Mouse (Mus musculus) frontal cortex, adult (tissue): ENCODE data around the gene Rab3d.
"Not testable (repeated sequence)": the region's sequence is repeated elsewhere in the genome, so short reads cannot be mapped to it uniquely, and the experiment has no call there.

ENCODE experiments used
- ATAC-seq: cut with Nextera tagmentation; 2 replicates; pipeline ENCODE4 v1.9.2; 2017; ENCODE audit warnings: mild to moderate bottlenecking, moderate library complexity, mixed read lengths; ENCODE audit not compliant: low TSS enrichment

Rab3d gene

GRCm38 (mm10) chr9:21909474-21910223, 8.3 kb downstream of the Rab3d start:
- no peak for ATAC-seq

GRCm38 (mm10) chr9:21908216-21908615, 9.8 kb downstream of the Rab3d start:
- ATAC-seq = no peak

DNA sequence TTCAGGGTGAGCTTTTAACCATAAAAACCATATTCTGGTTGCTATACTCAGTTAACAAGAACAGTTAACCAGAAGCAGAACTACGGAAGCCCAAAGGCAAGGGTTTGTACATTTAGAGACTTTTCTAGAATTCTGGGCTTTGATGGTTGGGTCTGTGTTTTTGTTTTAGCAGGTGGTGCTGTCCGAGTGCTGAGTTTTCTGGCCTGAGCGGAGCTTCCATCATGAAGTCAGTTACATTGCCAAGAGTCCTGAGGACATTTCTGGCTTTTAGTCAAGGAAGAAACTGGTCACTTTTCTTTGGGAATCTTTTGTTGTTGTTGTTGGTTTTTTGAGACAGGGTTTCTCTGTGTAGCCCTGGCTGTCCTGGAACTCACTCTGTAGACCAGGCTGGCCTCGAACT, 14.0 kb downstream of the Rab3d start:
- no peak for ATAC-seq

DNA sequence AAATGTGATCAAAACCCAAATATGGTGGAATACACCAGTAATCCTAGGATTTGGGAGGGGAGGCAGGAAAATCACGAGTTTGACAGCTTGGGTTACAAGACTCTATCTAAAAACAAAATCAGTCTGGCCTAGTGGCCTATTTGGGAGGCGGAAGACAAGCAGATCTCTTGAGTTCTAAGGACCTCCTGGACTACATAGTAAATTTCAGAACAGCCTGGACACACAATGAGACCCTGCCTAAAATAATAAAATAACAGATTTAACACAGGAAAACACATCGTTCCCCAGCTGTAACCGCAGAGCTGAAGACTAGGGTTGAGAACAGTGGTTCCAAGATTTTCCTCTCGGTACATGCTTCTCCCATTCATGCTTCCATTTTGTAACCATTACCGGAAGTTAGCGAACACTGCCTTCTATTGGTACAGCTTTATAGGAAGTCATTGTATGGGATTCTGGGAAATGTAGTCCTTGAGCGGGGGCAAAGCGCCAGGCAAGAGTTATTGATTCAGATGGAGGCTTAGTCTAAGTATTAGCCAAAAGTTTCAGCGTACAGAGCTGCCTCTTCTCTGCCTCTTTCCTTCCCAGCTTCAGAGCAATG, 16.7 kb downstream of the Rab3d start:
- peak; percentile 98 for ATAC-seq

DNA sequence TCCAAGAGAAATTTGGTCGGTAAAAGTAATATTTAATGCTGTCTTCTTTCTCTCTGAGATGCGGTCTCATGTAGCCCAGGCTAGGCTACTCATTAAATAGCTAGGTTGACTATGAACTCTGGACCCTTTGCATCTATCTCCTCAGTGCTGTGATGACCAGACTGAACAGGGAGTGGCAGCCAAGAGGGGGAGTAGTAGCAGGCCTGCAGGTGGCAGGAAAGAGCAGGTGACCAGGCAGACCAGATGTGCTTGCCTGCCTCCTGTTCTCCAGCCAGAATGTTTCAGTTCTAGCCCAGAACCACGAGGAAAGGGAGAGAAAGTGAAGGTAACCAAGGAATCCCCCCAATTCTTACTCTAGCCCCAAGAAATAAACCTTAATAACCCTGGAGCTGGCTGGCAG, 28.8 kb downstream of the Rab3d start:
- ATAC-seq = no peak

DNA sequence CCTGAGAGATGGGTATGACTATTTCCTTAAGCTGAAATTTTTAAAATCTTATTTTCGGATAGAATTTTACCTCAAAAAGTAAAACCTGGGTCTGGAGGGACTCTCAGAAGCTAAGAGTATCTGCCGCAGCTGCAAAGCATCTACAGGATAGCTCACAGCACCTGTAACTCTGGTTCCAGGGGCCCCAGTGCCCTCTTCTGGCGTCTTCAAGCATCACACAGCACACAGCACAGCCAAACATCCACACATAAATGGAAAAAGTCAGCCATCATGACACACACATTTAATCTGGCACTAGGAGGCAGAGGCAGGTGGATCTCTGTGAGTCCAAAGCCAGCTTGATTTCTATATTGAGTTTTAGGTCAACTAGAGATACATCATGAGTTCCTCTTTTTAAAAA, 41.4 kb downstream of the Rab3d start:
- no peak for ATAC-seq

DNA sequence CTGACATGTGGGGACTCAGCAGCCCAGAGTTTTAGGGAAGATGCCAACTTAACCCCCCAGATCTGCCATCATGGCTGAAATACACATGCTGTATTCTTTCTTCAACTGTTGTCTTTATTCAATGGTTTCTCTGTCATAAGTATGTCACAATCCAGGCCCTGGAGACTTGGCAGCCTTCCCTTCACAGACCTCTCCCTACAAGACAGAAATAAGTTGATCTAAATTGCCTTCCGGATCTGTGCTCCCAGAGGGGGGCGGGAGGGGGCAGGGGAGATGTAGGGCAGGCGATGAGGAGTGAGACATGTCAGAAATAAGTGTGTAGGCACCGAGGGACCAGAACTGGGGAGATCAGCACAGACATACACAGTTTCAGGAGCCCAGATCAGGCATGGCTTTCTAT, 45.8 kb downstream of the Rab3d start:
- no peak for ATAC-seq

GRCm38 (mm10) chr9:21870879-21871524, 47.0 kb downstream of the Rab3d start:
- ATAC-seq = peak; percentile 69

DNA sequence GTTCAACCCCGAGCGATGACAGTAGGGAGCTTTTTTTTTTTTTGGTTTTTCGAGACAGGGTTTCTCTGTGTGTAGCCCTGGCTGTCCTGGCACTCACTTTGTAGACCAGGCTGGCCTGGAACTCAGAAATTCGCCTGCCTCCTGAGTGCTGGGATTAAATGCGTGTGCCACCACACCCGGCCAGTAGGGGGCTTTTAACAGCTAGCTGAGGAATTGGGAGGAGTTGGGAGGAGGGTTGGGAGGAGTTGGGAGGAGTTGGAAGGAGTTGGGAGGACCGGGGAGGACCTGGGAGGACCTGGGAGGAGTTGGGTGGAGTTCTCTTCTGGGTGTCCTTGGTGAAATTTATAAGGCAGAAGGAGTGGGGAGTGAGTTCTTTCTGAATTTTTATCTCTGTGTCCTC, 48.7 kb downstream of the Rab3d start:
- ATAC-seq = not testable (repeated sequence)

DNA sequence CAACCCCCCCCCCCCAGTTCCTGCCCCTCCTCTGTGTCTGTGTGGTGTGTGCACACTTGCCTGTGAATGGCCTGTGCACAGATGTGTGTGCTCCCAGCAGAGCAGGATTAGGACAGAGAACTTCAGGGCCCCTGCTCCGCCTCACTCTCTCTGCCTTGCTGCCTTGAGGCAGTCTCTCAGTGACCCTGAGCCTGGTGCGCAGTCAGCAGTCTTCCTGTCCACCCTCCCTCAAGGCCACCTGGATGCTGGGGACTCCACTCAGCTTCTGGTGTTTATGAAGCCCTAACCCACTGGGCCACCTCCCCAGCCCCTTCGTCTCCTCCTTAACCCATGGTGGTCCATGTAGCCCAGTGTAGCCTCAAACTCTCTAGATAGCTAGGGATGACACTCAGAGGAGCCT, 50.3 kb downstream of the Rab3d start:
- no peak for ATAC-seq

DNA sequence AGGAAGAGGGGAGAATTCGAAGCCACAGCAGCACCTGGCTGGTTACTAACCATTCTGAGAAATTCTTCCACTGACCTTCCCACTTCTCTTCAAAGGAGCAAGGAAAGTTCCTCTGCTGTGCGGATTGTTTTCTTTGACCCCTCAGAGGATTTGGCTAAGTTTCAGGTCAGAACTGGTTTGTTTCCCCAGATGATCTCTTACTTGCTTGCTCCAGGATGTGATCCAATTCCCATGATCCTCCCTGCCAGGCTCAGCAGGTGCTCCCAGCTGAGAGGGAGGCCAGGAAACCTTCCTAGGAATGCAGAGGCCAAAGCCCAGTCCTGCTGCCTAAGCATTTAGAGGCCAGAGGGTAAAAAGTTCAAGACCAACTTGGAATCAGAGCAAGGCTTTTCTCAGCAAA, 51.4 kb downstream of the Rab3d start:
- ATAC-seq = no peak

- ATAC-seq = no peak
These were observed 52.2 kb downstream of the Rab3d start for GRCm38 (mm10) chr9:21865673-21866398.

GRCm38 (mm10) chr9:21862181-21862580, 55.8 kb downstream of the Rab3d start:
- no peak for ATAC-seq

DNA sequence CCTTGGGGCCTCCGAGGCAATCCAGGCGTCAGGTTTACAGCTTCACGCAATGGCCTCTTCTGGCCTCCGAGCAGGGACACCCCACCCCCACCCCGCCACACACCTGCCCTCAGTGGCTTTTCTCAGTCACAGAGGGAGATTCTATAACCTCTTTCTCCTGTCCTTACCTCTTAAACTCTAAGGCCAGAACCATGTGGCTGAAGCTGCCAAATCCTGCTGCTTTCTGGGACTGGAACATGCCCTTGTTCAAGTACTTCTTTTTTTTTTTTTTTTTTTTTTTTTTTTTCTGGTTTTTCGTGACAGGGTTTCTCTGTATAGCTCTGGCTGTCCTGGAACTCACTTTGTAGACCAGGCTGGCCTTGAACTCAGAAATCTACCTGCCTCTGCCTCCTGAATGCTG, 57.6 kb downstream of the Rab3d start:
- not testable (repeated sequence) for ATAC-seq

GRCm38 (mm10) chr9:21859606-21860005, 58.4 kb downstream of the Rab3d start:
- ATAC-seq = no peak

DNA sequence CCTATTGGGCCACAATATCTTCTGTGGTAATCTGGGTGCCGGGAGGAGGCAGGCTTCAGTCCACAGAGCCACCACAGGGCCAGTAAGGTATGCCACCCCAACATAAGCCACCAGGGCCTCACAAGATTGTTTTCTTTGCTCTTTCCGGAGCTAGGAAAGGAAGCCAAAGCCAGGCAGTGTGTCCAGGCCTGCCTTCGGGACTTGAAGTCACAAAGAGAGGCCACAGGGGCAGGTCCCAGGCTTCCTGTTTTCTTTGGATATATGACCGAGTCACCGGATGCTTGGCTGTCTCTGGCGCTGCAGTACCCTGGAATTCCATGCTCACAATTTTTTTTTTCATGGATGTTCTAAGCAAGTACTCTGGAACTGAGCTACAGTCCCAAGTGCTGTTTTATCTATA, 59.9 kb downstream of the Rab3d start:
- no peak for ATAC-seq

DNA sequence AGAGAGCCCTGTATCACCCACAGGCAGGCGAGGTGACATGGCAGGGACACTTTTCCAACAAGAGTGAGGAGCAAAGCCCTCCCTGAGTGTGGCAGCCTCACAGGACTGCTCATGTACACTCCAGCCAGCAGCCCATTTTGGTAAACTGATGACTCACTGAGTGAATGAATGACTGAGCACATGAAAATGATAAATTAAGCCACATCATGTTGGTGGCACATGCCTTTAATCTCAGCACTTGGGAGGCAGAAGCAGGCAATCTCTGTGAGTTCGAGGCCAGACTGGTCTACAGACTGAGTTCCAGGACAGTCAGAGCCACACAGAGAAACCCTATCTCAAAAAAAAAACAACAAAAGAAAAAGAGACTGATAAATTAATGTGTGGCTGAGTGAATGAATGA, 60.5 kb downstream of the Rab3d start:
- no peak for ATAC-seq
